Mouse (Mus musculus): Measurements from ENCODE around the gene Tcam1. TPM values are rescaled to one million over a fixed set of nuclear protein-coding genes. Genes with fewer than 3 reads are reported as not detected.

The Tcam1 gene
- 0.12 and 0.13 TPM in 2 replicates for polyA plus RNA-seq (2015; fragmentation: Nextera tagmentation; extraction: Ambion mirVana)

DNA sequence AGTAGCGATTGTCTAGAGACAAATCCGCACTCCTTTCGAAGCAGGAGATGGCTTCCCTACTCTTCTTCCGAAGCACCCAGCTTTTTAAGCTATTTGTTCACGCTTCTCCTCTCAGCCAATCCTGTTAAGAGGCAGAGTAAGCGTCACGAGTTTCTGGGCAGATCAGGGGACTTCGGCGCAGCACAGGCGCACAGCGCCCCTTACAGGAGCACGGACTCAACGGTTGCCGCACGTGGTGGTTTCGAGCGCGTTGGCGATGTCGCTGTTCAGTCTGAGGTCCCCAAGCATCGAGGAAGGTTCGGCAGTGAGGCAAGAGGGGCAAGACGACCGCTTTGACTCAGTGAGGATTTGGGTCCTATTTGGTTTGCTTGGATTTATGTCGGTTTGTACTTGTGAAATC lies at the start of gene Tcam1:
Gene Tcam1 (plus strand): TSS at position 219 of the 400 bp plus-strand sequence.

DNA sequence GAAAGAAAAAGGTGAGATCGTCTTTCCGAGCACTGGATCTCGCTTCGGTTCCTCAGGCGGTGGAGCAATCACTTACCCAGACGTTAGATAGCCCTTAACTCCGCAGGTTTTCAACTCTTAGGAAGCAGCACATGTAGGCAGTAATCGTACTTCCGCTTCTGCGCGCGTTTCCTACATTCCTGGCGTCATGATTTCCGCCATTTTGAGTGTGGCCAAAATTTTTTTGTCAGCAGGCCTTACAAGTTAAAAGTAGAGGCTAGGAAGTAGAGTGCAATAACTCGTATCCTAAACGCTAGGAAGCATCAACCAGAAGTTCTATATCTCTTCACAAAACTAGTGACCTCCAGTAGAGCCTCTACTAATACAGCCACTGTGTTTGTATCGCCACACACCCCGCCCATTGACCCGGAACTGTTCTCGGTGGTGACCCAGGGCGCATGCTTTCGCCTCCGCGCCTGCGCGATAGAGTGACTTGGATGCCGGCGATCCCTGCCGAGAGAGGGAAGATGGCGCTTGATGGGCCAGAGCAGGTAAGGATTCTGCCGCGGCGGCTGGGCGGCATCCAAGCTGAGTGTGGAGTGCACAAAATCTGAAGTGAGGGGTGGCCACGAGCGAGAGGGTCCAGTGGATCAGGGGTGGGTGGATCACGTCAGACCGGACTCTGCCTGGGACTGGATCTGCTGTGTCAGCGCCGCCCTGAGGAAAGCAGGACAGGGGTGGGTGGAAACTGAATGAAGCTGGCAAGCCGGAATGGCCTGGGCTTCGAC lies 20.6 kb upstream of the Tcam1 start, which contains the start of the genes Ftsj3 and Psmc5:
Gene Ftsj3 (minus strand): TSS at position 395 of the 767 bp plus-strand sequence.
Gene Psmc5 (plus strand): TSS at position 470 of the 767 bp plus-strand sequence.

DNA sequence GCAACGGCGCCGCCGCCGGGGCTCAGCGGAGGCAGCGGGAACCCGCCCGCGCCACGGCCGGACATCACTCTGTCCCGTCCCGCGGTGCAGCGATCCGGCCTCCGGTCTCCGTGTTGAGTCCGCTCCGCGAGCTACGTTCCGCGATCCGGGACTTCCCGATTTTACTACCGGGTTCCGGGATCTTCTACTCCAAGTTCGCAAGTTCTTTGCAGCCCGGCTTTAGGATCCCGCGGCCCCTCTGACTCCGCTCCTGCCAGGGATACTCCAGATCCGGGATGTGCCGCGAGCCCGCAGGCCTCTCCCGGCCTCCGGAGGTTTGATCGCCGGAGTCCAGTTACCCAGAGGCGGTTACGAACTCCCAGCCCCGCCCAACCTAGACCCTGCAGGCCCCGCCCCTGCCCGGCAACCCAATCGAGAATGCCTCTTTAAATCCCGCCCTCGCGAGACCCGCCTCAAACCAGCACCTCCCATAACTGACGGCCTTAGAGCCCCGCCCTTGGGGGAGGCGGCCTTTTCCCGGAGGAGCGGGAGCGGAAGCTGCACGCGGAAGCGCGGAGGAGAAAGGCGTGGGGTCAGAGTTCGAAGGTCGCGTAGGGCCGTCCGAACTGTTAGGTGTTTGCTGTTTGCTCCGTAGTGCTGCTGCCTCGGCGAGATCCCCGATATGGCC lies 3.7 kb upstream of the Tcam1 start, which contains the start of gene Smarcd2:
Gene Smarcd2 (minus strand): TSS at position 329 of the 667 bp plus-strand sequence.

DNA sequence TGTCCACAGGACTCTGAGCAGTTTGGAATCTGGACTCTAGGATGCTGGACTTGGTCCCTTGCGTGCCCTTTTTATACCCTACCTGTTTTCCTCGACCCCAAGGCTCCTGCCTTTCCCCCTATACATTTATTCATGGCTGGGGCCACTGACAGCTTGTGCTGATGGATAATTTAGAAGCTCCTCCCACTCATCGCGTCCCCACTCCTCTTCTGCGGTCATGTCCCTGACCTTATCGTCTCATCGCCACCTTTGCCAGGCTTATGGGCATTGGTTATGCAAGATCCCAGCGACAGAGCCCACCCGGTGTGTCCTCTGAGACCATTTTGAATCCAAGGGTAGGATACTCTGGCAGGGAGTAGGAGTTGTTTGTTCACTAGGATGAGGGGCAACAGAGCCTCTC lies 25.3 kb downstream of the Tcam1 start, which contains the start of gene Gh:
Gene Gh (minus strand): TSS at position 101 of the 400 bp plus-strand sequence.

DNA sequence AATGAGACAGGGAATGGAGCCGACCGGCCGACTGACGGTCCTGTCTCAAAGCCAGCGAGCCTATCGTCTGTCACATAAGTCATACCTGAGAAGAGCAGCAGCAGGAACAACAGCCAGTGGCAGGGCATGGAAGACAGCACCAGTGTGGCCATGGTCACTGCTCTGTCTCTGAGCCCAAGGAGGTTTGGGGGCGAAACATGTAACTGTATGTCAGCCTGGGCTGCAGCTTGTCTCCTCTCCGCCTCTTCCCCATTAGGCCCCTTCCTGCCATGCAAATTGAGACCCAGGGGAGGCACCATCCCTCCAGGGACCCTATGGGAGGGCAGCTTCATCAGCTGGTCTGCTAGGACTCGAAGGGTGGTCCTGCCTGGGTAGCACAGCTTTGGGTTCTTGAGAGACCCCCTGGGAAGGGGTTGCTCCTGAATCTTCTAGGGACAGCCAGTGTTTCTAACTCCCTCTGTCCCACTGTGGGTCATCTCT lies 37.9 kb downstream of the Tcam1 start, which contains the start of gene Cd79b:
Gene Cd79b (minus strand): TSS at position 430 of the 480 bp plus-strand sequence.

Other genes starting within 250 kb of the Tcam1 start
- 35.9 and 36.0 TPM in 2 replicates for gene Dcaf7, start 239.8 kb upstream of the Tcam1 start, polyA plus RNA-seq (2015; fragmentation: Nextera tagmentation; extraction: Ambion mirVana)
- gene Taco1, start 210.6 kb upstream of the Tcam1 start, polyA plus RNA-seq (2015; fragmentation: Nextera tagmentation; extraction: Ambion mirVana): 6.4 and 7.5 TPM in 2 replicates
- 11.3 and 14.6 TPM in 2 replicates for gene Map3k3, start 192.1 kb upstream of the Tcam1 start, polyA plus RNA-seq (2015; fragmentation: Nextera tagmentation; extraction: Ambion mirVana)
- gene Gm10840, start 115.8 kb upstream of the Tcam1 start, polyA plus RNA-seq (2015; fragmentation: Nextera tagmentation; extraction: Ambion mirVana): not detected in 2 replicates
- 126 and 170 TPM in 2 replicates for gene Limd2, start 115.8 kb upstream of the Tcam1 start, polyA plus RNA-seq (2015; fragmentation: Nextera tagmentation; extraction: Ambion mirVana)
- 11.9 and 12.1 TPM in 2 replicates for gene Strada, start 74.5 kb upstream of the Tcam1 start, polyA plus RNA-seq (2015; fragmentation: Nextera tagmentation; extraction: Ambion mirVana)
- 31.4 and 35.1 TPM in 2 replicates for gene Ccdc47, start 60.3 kb upstream of the Tcam1 start, polyA plus RNA-seq (2015; fragmentation: Nextera tagmentation; extraction: Ambion mirVana)
- 30.3 and 33.3 TPM in 2 replicates for gene Ddx42, start 59.7 kb upstream of the Tcam1 start, polyA plus RNA-seq (2015; fragmentation: Nextera tagmentation; extraction: Ambion mirVana)
- gene Ftsj3, start 20.6 kb upstream of the Tcam1 start, polyA plus RNA-seq (2015; fragmentation: Nextera tagmentation; extraction: Ambion mirVana): 40.4 and 41.2 TPM in 2 replicates
- 138 and 153 TPM in 2 replicates for gene Psmc5, start 20.5 kb upstream of the Tcam1 start, polyA plus RNA-seq (2015; fragmentation: Nextera tagmentation; extraction: Ambion mirVana)
- 35.5 and 38.8 TPM in 2 replicates for gene Smarcd2, start 3.7 kb upstream of the Tcam1 start, polyA plus RNA-seq (2015; fragmentation: Nextera tagmentation; extraction: Ambion mirVana)
- gene Gh, start 25.2 kb downstream of the Tcam1 start, polyA plus RNA-seq (2015; fragmentation: Nextera tagmentation; extraction: Ambion mirVana): 0.34 and 0.46 TPM in 2 replicates
- 42.6 and 63.4 TPM in 2 replicates for gene Cd79b, start 38.1 kb downstream of the Tcam1 start, polyA plus RNA-seq (2015; fragmentation: Nextera tagmentation; extraction: Ambion mirVana)
- 0.06 and 0.10 TPM in 2 replicates for gene Scn4a, start 76.6 kb downstream of the Tcam1 start, polyA plus RNA-seq (2015; fragmentation: Nextera tagmentation; extraction: Ambion mirVana)
- gene Prr29, start 88.8 kb downstream of the Tcam1 start, polyA plus RNA-seq (2015; fragmentation: Nextera tagmentation; extraction: Ambion mirVana): 0.17 and 0.32 TPM in 2 replicates
- gene Icam2, start 111.4 kb downstream of the Tcam1 start, polyA plus RNA-seq (2015; fragmentation: Nextera tagmentation; extraction: Ambion mirVana): 29.4 and 40.7 TPM in 2 replicates
- 3.5 and 5.5 TPM in 2 replicates for gene Ern1, start 211.2 kb downstream of the Tcam1 start, polyA plus RNA-seq (2015; fragmentation: Nextera tagmentation; extraction: Ambion mirVana)